Mouse (Mus musculus) ovary, postnatal 36 days (tissue): Measurements from ENCODE around the gene Rbm4b.
"Not testable (repeated sequence)": the region's sequence is repeated elsewhere in the genome, so short reads cannot be mapped to it uniquely, and the experiment has no call there.

Experiments
- DNase-seq: peaks from one replicate; pipeline ENCODE4 v3.0.0; 2022; ENCODE audit warnings: low spot score, mixed read lengths

Rbm4b gene

DNA sequence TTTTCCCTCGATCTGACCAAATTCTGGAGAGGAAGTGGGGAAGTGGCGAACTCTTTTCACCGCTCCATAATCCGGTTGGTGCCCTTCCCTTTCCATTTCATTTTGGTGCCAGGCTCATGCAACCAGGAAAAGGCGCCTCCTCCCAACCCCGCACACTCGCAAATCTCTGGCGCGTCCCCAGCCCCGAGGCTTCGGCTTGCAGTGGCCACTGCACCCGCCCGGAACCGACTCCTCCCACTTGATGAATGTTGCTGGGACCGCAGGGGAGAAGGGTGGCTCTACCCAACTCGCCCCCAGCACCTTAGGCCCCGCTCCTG is 54.4 kb downstream of the Rbm4b start:
- DNase-seq = no peak

DNA sequence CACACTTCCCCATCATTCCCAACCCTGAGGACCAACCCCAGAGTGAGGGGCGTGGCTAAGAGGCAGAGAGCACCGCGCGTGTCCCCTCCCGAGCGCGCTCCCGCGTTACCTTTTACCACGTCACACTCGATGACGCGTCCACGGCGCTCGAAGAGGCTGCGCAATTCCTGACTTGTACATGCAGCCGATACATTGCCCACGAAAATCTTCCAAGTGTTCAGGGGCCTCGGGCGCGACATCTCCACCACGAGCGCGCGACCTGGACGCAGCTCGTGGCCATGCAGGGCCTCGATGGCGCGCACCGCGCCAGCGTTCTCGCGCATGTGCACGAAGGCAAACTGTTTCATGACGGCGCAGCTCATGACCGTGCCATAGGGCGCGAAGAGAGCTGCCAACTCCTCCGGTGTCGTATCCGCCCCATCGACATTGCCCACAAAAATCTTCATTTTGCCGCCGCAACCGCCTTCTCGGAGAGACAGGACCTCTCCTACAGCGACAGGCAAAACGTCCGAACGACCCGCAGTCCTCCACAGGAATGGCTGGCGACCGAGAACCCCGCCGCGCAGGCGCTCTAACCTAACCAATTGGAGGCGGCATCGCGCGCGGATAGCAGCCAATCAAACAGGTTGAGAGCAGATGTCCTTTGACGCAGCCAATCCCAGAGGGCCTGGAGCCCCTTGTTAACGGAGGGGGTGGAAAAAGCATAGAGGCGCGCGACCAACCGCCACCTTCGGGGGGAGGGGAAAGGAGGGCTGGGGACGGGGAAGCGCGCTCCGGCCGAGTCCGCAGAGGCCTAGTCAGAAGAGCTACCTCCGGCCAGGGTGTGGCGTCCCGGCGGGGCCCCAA is 55.0 kb downstream of the Rbm4b start, which contains the start of the genes Gm21992 and Rbm14:
Gene Gm21992 (minus strand): TSS at position 550 of the 846 bp plus-strand sequence.
Gene Rbm14 (minus strand): TSS at position 572 of the 846 bp plus-strand sequence.
- peak; percentile 97 for DNase-seq

DNA sequence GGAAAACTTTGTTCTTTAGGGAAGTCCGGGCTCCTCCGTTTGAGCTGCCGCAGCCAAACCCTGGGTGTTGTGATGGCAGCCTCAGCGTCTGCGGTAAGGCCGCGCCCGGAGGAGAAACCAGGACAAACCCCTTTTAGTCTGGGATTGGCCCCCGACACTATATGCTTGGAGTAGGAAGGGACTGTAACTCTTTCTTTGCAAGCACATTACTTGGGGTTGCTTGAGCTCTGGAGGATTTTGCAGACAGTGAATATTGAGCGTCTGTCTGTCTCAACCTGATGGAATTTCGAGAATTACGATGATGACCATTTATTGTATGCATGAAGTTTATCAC is 55.6 kb downstream of the Rbm4b start:
- no peak for DNase-seq

DNA sequence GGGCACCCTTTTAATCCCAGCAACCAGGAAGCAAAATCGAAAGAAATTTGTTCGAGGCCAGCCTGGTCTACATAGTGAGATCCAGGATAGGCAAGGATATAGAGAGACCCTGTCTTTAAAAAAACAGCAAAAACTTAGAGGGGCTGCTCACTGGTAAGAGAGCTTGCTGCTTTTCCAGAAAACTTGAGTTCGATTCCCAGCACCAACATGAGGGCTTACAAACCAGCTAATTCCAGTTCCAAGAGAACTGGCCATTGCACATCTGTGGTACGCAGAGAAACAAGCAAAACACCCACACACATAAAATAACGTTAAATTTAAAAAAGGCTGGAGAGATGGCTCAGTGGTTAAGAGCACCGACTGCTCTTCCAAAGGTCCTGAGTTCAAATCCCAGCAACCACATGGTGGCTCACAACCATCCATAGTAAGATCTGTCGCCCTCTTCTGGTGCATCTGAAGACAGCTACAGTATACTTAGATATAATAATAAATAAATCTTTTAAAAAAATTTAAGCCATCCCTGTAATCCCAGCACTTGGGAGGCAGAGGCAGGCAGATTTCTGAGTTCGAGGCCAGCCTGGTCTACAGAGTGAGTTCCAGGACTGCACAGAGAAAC is 56.1 kb downstream of the Rbm4b start:
- not testable (repeated sequence) for DNase-seq

- no peak for DNase-seq
Observed at GRCm38 (mm10) chr19:4813015-4813414, 56.7 kb downstream of the Rbm4b start.
